Mouse (Mus musculus): ENCODE data around the gene Cul1. TPM values are rescaled to one million over a fixed set of nuclear protein-coding genes. Genes with fewer than 3 reads are reported as not detected.

Cul1 gene
- total RNA-seq, 2 experiments from 2014 or later: 113 to 126 TPM

Other genes starting within 250 kb of the Cul1 start
- 10 to 100 TPM; 12.8 to 13.7 TPM for gene Ezh2, start 141.9 kb downstream of the Cul1 start, total RNA-seq (2021)

All from left cerebral cortex, postnatal 36 days (tissue).